Mouse (Mus musculus) frontal cortex, postnatal 36 days (tissue): ENCODE measurements around the gene Dusp10.

Source experiments
- DNase-seq, 2 experiments: peaks; one replicate each; pipeline ENCODE4 v3.0.0; 2022; ENCODE audit warnings: low spot score in 2 of 2

Gene Dusp10

DNA sequence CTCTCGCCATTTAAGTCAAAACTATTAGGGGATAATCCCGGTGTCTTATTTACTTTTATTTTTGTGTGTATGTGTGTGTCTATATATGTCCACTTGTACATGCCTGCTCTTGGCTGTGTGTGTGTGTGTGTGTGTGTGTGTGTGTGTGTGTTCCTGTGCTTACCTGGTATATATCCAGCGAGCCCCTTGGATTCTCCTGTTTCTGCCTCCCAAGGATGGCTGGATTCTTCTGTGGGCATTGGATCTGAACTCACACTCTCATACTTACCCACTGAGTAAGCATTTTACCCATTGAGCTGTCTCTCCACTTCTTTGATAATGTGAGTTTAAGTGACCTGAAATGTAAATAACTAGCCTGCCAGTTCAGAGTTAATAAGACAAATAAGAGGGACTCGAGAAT lies 40.6 kb downstream of the Dusp10 start:
- DNase-seq: no peak

DNA sequence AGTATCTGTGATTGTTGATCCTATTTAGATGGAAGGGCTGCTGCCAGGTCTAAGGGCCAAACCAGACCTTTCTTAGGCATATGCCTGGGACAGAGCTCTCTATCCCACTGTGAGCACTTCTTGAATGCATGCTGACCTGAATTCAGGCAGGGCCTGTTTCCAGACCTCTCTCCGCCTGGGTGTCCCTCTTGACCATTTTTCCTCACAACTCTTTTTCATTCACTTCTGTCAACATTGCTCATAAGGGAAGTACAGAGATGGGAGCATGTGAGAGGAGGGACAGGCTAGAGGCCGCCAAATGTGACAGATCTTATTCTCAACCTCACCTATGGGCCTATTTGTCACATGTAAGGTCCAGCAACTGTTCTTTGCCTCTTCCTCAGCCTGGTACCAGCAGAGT lies 41.1 kb downstream of the Dusp10 start:
- DNase-seq: no peak

DNA sequence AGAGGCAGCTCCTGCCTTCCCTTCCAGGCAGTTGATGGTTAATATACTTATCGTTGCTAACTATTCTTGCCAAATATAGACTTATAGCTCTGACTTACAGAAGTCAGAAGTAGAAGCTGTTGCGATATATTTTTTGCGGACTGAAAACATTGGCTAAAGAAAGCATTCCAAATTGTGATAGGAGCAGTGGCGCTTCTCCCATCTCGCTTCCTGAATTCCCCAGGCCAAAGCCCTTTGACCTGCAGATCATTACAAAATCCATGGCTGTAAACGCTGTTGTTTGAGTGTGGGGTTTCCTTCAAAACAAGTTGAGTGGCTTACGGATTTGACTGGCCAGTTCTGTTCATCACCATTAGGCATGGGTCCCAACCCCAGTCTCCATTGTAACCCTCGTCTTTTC lies 45.1 kb downstream of the Dusp10 start:
- no peak for DNase-seq

DNA sequence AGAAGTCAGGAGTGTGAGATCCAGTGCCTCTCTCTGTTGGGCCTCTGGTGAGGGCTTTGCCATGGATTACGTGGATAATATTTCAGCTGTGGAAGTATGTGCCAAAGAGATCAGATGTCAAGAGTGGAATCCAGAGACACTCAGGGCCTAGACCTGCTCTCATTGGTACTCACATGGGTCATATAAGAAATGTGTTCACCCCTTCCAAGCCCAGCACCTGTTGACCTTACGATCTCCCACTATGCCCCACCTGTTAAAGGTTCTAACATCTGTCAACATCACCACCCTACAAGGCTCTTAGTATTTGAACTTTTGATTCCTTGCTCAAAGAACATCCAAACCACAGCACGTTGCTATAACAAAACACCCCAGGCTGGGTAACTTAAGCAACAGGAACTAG lies 46.7 kb downstream of the Dusp10 start:
- no peak for DNase-seq

DNA sequence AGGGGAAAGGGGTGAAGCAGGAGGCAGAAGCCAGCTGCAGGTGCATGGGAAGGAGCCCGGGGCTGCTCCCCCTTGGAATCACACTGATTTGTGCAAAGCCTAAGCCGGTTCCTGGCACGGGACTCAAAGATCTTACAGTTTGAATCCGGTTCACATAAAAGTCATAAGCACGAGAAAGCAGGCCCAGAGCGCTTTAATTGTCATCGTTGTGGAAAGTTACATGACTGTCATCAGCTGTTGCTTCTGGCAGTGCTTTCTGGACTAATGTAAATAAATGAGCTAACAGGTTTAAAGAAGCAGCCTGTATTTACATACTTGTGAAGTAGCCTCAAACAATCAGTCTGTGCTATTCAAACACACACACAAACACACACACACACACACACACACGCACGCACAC lies 47.3 kb downstream of the Dusp10 start:
- no peak for DNase-seq

DNA sequence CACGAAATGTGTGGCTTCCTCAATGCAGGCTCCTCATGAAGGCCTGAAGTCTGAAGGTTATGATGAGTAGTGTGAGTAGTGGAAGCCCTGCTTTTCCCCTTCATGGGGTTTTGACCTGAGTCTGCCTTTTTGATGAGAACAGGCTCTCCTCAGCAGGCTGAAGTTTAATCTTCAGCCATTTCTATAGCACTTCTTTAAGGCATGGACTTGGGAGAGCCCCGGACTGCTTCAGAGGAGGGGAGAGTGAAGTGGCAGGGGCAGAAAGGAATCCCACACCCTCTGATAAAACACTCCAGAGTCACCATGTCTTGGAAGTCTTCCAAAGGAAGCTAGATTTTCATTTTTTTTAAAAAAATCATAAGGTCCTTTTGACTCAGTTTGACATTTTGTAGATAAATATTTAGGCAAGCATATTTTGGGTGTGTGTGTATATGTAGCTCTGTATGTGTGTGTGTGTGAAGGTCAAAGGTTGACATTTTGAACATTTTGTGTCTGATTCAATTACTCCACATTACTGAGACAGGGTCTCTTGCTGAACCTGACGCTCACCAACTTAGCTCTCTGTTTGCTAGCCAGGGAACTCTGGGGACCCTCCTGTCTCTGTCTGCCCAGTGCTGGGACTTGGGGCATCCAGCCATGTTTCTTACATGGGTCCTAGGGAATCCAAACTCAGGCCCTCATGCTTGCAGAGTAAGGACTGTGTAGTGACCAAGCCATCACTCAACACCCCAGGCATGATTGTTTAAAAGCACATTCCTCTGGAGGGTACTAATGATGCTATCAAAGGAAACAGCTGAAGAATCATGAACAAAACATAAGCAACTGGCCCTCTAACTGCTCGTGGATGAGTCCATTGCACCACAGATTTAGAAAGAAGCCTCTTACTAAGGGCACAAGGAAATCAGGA lies 48.0 kb downstream of the Dusp10 start:
- no peak for DNase-seq

DNA sequence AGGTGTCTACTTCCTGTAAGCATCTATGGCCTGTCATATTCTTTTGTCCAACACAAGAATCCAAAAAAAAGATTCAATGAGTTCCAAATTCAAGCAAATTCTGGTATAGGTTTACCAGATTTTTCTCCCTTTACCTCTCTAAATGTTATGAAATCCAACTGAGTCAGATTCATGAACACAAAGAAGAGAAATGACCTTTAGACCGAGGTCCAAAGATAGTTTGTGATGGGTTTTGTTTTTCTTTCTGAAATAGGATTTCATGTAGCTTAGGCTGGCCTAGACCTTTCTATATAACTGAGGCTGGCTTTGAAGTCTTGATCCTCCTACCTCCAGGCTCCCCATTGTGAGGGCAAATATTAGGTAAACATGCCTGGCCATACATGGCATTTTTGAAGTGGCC lies 48.8 kb downstream of the Dusp10 start:
- no peak for DNase-seq

DNA sequence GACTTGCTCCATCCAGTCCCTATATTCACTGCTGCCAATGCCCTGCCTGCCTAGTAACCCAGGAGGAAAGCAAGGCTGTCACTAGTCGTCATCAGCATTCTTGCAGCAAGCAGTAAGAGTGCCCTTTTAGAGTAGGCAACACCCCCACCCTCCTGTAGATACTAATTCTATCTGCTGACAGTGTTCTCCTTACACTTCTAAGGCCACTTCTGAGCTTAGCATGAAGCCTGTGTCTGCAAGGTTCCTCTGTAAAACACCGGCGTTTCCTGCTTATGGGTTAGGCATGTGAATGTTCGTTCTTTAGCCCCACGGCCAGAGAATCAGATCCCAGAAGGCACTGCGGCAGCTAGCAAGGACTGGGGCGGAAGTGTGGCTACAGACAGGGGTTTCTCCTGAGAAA lies 51.2 kb downstream of the Dusp10 start:
- DNase-seq: no peak

DNA sequence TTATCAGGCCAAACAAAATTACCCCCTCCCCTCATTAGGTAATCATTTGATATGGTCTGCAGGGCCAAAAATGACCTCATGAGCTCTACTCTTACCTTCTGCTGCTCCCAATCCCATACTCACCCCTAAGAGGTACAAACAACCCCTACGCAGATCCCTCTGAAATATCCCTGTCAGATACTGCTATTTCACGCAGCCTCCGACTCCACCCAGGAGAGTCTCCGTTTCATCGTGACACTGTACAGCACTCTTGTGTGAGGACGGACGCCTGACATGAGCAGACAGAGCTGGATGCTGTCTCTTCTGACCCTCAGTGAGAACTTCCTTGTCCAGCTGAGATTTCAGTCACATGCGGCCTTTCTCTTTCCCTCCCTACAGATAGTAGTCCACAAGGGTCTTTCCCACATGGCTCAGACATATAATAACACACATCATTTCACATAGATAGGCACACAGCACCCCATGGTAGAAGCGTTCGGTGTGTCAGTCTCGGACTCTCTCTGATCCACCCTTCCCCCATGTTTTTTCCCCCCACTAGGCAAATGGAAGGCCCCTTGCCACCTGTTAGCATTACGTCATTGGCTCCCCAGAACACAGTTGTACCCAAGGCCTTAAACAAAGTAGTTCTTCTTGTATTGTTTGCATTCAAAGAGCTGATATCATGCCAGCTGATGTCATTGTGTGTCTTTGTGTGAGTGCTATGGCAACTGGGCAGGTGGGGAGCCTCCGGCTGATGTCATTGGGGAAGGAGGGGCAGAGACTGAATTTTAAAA lies 52.7 kb downstream of the Dusp10 start:
- no peak for DNase-seq

DNA sequence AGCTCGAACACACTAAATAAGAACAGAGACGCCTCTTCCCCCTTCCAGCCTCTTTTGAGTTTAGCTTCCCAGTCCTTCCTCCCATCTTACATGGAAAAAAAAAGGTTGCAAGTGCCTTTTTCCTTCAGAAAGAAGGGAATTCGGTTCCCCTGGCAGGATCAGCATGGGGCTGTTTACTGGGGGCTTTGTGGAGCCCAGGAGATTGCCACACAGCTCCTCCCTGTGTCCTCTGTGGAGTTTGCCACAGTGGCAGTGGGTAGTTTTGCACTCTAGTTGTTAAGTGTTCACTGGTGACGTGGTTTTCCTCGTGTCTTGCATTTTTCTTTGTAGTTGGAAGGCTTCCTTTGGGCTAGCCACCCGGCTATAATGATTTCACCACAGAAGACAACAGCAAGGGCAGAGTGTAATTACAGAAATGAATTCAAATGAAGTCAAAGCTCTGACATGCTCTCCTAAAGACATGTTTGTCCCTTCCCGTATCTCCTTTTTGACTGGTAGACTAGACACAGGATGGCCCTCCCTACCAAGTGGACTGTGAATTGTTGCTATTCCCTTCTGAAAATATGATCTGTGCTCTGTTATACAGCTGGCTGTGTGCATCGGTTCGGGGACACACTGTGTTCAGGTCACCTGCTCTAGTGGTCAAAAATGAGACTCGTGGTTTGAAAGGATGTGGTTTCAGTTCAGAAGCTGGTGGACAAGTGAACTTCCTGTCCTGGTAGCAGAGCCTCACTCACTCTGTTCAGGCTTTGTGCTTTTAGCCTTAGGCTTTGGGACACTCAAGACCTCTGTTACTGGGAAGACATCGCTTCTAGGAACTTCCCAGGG lies 53.6 kb downstream of the Dusp10 start:
- DNase-seq: no peak

DNA sequence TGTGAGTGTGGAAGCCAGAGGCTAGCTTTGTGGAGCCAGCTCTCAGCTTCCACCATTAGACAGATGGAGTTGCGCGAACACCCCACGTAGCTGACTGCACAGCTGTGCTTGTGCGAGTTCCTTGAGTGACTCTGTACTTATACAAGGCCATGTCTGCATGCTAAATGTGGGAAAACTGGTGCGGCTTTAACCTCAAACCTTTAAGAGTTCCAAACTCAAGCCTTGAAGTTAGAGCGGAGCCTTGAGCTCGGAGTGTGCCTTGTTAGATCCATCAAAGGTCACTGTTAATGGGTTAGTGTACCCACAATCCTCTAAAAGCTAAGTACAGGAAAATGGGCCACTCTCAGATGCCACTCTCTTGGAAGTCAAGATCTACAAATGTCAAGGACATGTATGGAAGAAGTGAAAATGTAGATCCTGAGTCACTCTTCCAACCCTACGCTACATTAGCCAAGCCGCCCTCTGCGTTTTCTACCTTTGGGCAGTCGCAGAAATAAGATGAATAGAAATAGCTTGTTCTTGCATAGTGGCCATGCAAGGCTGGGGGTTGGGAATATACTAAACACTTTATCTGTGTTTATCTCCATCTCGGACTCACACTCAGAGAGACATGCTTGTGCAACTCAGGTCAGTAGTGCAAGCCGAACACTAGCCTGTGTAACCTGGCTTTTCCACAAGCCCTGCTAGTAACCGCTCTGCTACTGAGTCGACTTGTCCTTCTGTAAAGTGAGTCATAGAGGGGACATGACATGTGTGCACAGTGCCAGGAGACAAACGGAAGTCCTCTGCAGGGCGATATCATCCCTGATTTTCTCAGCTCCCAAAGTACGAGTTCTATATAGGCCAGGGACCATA lies 54.8 kb downstream of the Dusp10 start:
- DNase-seq: peak in 1 of 2 experiments; percentile 30

DNA sequence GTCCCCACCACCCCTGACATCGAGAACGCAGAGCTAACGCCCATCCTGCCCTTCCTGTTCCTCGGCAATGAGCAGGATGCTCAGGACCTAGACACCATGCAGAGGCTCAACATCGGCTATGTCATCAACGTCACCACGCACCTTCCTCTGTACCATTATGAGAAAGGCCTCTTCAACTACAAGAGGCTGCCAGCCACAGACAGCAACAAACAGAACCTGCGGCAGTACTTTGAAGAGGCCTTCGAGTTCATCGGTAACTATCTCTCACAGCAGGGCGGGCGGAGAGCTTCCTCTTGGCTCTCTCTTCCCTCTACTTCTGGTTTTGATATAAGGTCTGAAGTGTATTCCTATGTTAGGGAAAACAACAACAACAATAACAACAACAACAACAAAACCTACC lies 55.9 kb downstream of the Dusp10 start:
- no peak for DNase-seq

DNA sequence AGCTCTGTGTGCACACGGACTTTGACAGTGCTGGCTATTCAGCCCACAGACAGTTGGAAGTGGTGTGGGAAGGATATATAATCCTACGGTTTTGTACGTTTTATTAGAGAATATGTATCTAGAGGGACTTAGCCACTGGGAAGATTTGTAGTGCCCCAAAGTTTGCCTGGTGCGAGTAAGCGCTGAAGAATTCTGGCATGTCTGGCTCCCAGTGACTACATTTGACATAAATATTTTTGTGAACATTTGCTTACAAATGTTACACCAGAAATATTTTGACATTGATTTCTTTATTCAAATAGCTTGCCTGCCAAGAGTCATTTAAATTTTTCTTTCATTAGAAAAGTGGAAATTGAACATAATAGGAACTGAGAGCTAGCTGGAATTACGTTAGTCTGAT lies 63.0 kb downstream of the Dusp10 start:
- no peak for DNase-seq

DNA sequence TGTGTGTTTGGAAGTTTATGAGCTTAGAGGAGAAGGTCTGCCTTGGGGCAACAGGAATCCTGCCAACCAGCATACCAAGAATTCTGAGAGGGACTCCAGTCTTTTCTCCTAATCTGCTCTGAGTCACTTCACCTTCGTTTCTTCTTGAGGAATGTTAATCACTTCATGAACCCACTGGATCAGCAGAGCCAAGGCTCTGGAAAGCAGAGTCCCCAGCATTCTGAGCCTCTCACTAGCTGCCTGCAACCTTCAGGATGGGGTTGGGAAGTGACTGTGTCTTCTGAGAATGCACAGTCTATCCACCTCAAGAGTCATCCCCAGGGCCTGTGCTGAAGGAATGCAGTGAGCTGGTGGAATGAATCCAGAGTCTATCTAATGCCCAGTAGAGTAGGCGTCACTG lies 63.7 kb downstream of the Dusp10 start:
- DNase-seq: no peak

DNA sequence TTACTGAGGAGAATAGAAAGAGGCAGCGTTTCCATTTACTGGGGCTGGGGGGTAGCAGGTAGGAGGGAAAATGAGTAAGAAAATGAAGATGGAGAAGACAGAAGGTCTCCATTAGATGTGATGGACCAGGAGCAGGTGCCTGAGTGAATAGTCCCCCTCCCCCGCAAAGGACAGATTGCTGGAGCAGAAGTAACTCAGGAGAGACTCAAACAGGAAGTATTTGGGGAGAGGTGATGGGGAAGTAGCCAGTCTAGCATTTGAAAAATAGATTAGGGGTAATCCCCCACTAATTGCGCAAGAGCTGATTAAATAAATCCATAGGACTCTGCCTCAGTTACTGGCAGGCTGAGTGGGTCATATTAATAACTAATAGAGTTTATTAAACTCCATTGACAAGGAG lies 66.2 kb downstream of the Dusp10 start:
- no peak for DNase-seq

DNA sequence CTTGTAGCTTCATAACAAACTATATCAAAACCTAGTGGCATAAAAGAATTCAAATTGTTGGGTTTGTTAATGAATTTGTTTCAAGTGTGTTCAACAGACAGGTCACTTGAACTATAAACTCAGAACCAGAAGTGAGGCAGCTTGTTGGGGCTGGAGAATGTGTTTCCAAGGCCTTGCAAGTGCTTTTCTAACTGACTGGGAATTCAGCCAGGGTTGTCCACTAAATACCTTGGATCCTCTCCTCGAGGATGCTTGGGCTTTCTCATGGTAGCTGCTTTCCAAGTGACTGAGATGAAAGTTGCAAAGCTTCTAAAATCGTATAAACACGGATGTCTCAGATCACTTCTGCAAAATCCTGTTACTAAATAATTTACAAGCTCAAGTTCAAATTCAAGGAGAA lies 69.6 kb downstream of the Dusp10 start:
- no peak for DNase-seq

DNA sequence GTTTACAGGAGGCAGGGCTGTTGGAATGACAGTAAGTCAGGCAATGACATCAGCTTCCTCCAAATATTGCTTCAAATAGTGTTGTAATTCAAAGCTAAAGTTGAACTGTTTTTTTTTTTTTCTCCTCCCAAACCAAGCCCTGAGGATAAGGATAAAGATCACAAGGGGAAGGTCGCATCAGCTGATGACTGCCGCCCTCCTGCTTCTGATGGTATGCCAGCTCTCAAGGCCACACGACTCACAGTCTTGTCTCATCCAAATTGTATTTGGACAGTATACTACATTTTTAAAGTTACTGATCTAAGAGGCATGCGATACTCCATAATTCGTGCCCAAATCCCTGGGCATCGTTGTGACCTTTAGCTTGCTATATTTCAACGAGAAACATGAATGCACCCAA lies 70.1 kb downstream of the Dusp10 start:
- no peak for DNase-seq

DNA sequence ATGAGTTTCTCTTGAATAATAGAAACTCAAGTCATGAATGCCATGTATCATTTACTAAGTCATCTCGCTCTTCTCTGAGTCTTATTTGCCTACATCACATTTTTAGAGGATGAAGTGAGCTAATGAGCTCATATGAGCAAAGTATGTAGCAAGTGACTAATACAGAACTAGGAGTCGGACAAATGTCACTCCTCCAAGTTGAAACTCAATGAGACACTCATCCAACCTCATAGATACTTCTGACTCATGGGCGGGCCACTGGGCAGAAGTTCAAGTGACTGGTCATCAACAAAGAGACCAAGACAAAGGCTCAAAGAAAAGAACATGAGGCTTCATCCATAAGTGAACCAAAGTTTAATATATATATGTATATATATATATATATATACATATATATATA lies 71.9 kb downstream of the Dusp10 start:
- no peak for DNase-seq

DNA sequence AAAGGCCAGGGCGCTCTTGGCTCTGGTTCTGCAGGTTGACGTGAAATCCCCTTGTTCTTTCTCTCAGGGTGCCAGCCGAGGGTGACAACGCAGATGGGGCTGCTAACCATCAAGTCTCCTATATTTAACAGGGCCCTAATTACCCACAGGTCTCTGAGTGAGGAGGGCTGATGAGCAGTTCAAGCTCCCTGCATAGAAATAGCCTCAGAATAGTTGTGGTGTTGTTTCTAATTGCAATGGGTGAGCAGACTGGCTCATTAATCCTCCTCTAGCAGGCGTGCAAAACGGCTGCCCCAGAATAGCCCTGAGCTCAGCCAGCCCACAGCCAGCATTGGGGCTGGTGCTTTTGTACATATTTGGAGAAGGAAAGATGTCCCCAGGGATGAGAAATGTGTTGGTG lies 77.4 kb downstream of the Dusp10 start:
- no peak for DNase-seq

DNA sequence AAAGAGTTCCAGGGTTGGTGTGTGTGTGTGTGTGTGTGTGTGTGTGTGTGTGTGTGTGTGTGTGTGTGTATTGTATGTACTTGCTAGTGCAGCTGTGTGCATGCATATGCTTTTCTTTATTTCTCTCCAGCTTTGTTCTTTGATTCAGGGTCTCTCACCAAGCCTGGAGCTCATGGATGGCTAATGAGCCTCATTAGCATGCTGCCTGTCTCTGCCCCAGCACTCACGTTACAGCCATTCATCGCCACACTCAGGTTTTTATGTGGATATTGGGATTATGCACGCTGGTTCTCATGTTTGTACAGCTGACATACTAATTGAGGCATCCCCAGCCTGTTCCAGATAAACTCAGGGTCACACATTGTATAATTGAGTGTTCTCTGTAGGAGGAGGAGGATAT lies 81.8 kb downstream of the Dusp10 start:
- no peak for DNase-seq

DNA sequence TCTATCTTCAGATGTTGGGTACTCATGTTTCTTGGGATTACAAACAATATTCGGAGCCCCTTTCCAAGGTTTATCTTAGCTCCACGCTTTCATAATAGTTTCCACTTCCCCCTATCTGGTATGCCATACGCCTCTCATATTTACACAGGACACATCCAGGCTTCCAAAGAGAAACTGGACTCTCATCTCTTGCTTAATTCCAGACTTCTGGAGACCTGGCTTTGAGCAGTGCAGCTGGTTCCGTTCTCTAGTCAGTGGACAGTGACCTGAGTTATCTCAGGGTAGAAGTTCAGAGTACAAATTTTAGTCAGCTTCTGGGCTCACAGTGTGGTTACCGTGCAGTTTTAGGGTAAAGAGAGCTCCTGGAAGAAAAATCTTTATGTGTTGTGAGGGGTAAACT lies 87.3 kb downstream of the Dusp10 start:
- no peak for DNase-seq
